Mouse (Mus musculus) C2C12 (cell line): ENCODE measurements at regions not wholly inside any gene's neighbourhood (a gene's known extent, or its start where the extent isn't known, plus 50 kb on each side); places are given as distances from the start of the nearest gene placed in this dataset.

ENCODE experiments used
- CTCF ChIP-seq: IDR thresholded peaks from one replicate; pipeline ENCODE4 v1.5.1; 2011; ENCODE audit not compliant: control insufficient read depth, insufficient read depth, insufficient read length
- MYOD1 ChIP-seq: IDR thresholded peaks from one replicate; pipeline ENCODE4 v1.6.1; 2011; ENCODE audit warnings: low read depth; ENCODE audit not compliant: control insufficient read depth, insufficient read length
- MYOG ChIP-seq: IDR thresholded peaks from one replicate; pipeline ENCODE4 v1.6.1; 2011; ENCODE audit not compliant: control insufficient read depth, insufficient read length; ENCODE audit errors: extremely low read depth
- USF1 ChIP-seq: IDR thresholded peaks from one replicate; pipeline ENCODE4 v1.6.1; 2011; ENCODE audit warnings: low read depth, mild to moderate bottlenecking, control low read depth, moderate library complexity

DNA sequence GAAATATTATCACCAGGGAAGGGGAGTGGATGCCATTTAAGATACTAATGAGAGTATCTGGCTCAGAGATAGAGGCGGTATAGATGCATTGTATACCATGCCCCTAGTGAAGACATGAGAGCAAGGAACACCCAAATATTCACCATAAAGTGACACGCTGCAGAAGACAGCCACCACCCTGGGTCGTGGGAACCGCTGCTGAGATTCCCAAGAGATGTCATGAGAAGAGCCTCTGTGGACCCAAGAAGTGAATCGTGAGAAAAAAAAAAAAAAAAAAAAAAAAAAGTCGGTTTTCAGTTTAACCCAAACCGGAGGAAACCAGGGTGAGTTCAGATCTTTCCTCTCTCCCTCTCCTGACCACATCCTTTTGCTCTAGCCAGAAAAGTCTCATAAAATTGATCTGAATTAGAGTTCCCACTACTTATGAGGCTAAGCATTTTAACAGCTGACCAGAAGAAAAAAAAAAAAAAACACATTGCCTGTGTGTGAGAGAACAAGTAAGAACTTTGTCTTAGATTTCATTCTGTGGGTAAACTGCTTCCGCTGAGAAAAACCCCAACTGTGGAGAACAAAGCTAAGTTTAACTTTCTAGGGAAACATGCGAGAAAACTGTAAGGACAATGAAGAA lies 322.0 kb downstream of the Rapgef2 start:
- TF ChIP-seq CTCF (no peak), MYOG (no peak), USF1 (no peak), MYOD1 (no peak)
